Mouse (Mus musculus) heart, postnatal 10 days (tissue): Measurements from ENCODE around the gene Cyren. TPM values are rescaled to one million over a fixed set of nuclear protein-coding genes. Genes with fewer than 3 reads are reported as not detected.

Experiments used
- DNase-seq, 2 experiments: peaks; one replicate each; pipeline ENCODE4 v3.0.0; 2021
- intact Hi-C: fragments of 180-260 bp; cut with DNase I; formaldehyde crosslinking; loops from one replicate; pipeline ENCODE4 v1.15.1; 2025
- total RNA-seq, 2 experiments: library from RNA; stranded (reverse); gene quantifications; 2 replicates each; pipeline ENCODE4 v1.2.3; 2021

Gene Cyren
- total RNA-seq, 2 experiments from 2014 or later = 5.3 TPM

DNA sequence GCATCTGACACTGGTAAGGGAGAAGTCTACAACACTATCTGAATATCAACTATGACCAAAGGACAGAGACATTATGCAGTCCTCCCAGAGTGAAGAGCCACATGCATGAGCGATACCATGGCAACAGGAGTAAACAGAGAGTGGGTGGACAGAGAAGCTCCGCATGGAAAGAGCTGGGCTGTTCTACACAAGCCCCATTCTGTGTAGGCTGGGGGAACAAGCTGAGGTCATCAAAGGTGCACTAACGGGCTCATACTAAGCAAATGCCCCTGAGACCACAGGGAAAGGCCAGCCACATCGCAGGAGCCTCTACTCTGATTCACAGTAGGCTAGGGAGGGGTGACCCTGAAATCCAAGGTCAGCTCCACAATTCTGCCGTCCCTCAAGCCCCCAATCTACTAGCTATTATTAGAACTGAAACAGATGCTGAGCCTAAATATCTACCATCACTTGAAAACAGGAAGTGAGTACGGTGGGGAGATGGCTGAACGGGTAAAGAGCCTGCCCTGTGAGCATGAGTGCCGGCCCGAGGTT, 24.1 kb upstream of the Cyren start:
- intact Hi-C loops = no loop called here
- DNase-seq = no peak

DNA sequence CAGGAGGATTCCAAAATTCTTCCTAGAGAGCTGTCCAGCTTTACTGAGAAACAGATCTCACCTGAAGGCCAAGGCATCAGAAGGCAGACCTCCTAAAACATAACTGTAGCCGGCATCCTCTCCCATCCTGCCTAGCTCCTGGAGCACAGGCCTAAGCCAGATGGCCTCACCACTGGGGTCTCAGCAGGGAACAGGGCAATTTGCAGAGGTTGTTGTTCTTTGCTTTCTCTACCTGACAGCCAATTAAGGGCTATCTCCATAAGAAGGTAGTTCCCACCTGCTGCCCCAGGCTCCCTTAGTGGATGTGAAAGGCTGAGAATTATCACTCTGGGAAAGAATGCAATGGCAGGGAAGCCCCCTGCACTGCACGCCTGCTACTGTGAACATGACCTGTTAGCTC, 23.1 kb upstream of the Cyren start:
- intact Hi-C loops = no loop called here
- no peak for DNase-seq

GRCm38 (mm10) chr6:34899127-34899526, 21.3 kb upstream of the Cyren start:
- peak in 1 of 2 experiments; percentile 52 for DNase-seq
- intact Hi-C loops = no loop called here

DNA sequence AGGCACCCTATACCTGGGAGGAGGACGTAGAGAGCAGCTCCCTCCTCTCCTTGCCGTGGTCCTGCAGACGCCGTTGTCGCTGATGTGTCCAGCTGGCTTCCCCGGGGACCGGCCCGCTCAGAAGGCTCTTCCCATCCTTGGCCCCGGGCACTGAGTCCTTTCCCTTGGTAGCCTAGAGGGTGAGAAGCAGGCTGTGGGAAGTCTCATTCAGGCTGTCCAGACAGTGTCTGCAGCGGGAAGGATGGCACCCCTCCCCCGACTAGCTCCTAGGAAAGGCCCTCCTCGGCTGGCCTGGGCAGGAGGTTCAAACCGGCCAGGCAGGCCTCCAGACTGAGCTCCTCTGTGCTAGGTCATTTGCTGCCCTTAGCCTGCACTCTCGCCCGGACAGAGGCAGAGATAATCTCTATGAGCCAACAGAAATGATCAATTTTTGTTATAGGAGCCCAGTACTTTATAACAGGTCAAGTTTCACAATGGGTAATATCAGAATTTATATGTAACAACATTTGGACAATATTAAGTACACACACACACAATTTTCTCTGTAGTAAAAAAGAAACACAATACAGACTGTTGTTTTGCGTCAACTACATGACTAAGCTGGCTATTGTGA, 18.4 kb upstream of the Cyren start:
- intact Hi-C loops = no loop called here
- no peak for DNase-seq

- DNase-seq = no peak
- intact Hi-C loops = no loop called here
Measured at GRCm38 (mm10) chr6:34895569-34895968, 17.7 kb upstream of the Cyren start.

GRCm38 (mm10) chr6:34889185-34889584, 11.3 kb upstream of the Cyren start:
- intact Hi-C loops = no loop called here
- no peak for DNase-seq

DNA sequence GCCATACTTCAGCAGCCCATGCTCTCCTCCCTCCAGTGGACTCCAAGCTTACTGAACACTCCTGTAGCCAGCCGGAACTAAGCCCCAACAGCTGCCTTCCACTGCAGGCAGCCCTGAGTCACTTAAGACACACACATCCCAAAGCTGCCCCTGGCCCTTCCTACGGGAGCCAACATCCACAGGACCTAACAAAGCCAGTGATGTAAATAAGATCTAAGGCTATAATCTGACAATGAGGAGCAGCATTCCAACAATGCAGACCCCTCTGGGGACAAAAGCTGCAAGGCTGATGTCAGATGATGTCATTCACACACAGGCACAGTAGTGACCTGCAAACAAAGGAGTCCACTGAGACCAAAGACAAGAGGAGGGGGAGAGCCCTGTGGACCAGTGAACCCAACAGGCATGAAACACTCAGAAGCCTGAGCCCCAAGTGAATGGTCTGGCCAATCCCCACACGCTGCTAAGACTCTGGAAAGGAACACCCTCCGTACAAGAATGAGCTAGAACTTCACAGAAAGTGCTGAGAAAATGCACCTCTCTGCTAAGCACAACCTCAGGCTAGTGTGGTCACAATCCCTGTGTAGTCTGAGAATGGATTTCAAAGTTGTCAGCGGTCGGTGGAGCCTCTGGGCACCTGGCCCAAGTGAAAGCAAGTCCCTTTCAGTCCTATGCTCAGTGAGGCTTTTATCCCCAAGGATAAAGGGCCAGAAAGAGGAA, 9.4 kb upstream of the Cyren start:
- intact Hi-C loops = no loop called here

GRCm38 (mm10) chr6:34884724-34885123, 6.9 kb upstream of the Cyren start:
- no peak for DNase-seq
- intact Hi-C loops = no loop called here

More for the DNA sequence above, 9.4 kb upstream of the Cyren start:
- no peak for DNase-seq

- intact Hi-C loops = loop anchor here (2.0 to 5.0 kb wide), 3 partner anchors 47 to 368 kb away; partner anchors contain the start of gene Cald1
- no peak for DNase-seq
Measured at GRCm38 (mm10) chr6:34879911-34880475, 2.1 kb upstream of the Cyren start.

- intact Hi-C loops = loop anchor here (2.0 to 5.0 kb wide), 3 partner anchors 48 to 367 kb away; partner anchors contain the start of gene Cald1
- no peak for DNase-seq
Measured at GRCm38 (mm10) chr6:34879101-34879740, 1.4 kb upstream of the Cyren start.

DNA sequence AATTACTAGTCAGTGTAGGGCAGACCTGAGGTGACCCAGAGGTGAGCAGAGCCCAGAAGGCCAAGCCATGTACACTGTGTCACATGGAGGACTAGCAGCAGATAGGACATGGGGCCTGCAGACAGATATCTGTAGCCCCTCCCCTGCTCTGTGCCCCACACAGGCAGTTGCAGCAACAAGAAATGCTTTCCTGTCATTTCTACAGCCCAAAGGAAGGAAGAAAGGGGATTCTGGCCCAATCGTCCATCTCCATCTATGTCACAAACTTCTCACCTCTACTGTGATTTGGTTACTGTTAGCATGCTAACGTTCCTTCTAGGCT, 1.1 kb downstream of the Cyren start:
- no peak for DNase-seq
- intact Hi-C loops = loop anchor here (1.0 to 5.0 kb wide), 3 partner anchors 11 to 364 kb away; partner anchors contain the start of gene Cald1

GRCm38 (mm10) chr6:34875966-34876834, 1.7 kb downstream of the Cyren start:
- no peak for DNase-seq
- intact Hi-C loops = loop anchor here (5.0 kb wide), 2 partner anchors 279 to 364 kb away; partner anchors contain the start of gene Cald1

DNA sequence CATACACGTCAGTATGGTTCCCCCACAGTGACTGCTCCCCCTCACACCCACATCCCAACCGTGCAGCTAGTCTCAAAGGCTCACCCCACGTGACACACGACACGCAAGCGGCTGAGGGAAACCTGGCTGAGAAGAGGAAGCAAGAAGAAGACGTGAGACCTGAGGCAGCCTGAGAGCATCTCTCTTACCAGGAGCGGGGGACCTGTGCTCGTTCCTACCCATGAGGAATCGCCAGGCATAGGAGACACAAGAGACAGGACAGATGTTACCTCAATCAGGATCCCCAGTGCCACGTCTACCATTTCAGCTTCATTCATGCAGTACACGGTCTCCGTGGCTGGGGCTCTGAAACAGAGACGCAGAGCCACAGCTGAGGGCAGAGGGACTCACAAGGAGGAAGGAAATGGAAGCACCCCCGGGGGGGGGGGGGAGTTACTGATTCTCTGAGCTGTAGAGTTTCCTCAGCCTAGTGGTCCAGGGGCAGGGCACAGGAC, 2.5 kb downstream of the Cyren start:
- intact Hi-C loops = loop anchor here (5.0 kb wide), 2 partner anchors 278 to 363 kb away; partner anchors contain the start of gene Cald1
- no peak for DNase-seq

- peak; percentile 82 to 85 for DNase-seq
- intact Hi-C loops = no loop called here
Measured at GRCm38 (mm10) chr6:34874101-34874921, 3.5 kb downstream of the Cyren start.

DNA sequence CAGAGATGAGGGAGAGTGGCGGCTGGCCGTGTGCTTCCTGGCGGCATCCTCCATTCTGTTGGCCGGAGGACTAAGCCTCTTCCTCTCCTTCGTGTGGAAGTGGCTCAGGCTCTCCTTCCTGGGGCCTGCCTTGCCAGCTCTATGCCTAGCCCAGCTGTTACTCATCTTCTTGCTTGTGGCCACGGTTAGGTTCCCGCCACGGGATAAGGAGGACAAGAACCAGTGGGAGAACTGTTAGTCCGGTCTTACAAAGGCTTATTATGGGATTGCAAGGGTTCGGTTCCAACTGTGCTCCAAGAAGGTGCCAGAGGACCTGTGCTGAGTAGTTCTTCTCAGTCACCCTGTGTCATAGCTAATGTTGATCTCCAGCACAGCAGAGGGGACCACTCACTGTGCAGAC, 5.0 kb downstream of the Cyren start:
- no peak for DNase-seq

GRCm38 (mm10) chr6:34871929-34872328, 5.9 kb downstream of the Cyren start:
- no peak for DNase-seq
- intact Hi-C loops = no loop called here

More for the DNA sequence above, 5.0 kb downstream of the Cyren start:
- intact Hi-C loops = no loop called here

- intact Hi-C loops = no loop called here
- no peak for DNase-seq
Measured at GRCm38 (mm10) chr6:34870724-34871123, 7.1 kb downstream of the Cyren start.

DNA sequence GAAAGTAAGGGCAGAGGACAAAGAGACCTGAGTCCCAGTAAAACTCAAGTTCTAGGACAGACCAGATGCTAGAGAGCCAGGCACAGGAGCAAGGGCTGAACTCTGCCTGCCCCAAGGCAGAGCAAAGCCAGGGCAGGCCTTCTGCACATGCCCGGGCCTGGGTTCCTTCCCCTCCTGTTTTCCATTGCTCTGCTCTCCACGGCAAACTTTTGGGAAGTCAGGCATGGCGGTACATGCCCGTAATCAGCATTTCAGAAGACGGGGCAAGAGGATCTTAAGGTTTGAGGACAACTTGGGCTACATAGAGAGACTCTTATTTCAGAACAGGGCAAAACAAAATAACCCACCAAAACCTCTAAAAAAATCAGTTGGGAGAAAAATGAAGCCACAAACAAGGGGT, 7.7 kb downstream of the Cyren start:
- intact Hi-C loops = no loop called here
- DNase-seq = no peak
